Mouse (Mus musculus) urinary bladder, postnatal 0 days (tissue): Measurements from ENCODE around the gene Tcirg1. TPM values are rescaled to one million over a fixed set of nuclear protein-coding genes. Genes with fewer than 3 reads are reported as not detected.

Source experiments
- polyA plus RNA-seq: library from polyadenylated mRNA; unstranded; fragments of >200 nt; fragmentation: Nextera tagmentation; extraction: Ambion mirVana; gene quantifications from 2 replicates; pipeline ENCODE4 v1.2.1, GENCODE M21; 2015

Gene Tcirg1
- polyA plus RNA-seq: 18.2 and 23.2 TPM in 2 replicates

DNA sequence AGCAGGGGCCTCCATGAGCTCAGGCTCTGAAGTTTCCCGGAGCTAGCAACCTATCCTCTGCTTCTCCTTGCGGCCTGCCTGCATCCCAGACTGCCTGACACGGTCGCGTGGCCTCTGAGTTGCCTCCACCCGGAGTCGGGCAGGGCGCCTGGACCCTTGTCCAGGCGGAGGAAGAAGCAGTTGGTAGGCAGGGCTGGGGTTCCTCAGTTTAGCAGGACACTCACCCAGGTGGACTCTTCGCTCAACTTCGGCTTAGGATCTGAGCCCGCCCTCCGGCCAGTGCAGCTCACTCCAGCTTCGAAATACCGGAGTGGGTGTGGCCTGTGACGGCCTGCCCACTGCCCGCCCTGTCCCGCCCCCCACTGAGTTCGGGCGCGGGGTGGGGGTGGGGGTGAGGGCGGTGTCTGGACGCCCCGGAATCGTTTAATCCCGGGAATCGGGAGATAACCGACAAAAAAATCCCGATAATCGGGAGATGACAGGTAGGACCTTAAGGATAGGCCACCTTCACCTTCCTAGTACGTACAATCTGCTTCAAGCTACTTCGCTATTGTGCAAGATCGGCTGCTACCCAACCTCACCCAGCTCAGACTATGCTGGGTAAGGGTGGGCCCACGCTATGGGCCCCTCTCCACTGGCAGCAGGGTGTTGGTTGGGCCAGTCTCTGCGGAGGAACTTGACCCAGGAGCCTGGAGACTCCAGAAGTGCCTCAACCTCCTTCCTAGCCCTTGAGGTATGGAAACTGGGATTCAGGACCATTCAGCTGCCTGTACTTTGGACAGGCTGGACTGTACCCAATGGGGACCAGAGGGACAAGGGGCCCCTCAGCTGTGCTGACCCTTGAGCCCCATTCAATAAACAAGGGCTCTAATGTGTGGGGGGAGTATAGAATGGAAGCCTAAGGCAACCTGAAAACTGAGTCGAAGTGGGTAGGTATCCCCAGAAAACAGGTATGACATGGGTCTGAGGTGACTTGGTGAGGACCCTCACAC is at the start of gene Tcirg1:
Gene Tcirg1 (minus strand): TSS at position 339 of the 992 bp plus-strand sequence.

DNA sequence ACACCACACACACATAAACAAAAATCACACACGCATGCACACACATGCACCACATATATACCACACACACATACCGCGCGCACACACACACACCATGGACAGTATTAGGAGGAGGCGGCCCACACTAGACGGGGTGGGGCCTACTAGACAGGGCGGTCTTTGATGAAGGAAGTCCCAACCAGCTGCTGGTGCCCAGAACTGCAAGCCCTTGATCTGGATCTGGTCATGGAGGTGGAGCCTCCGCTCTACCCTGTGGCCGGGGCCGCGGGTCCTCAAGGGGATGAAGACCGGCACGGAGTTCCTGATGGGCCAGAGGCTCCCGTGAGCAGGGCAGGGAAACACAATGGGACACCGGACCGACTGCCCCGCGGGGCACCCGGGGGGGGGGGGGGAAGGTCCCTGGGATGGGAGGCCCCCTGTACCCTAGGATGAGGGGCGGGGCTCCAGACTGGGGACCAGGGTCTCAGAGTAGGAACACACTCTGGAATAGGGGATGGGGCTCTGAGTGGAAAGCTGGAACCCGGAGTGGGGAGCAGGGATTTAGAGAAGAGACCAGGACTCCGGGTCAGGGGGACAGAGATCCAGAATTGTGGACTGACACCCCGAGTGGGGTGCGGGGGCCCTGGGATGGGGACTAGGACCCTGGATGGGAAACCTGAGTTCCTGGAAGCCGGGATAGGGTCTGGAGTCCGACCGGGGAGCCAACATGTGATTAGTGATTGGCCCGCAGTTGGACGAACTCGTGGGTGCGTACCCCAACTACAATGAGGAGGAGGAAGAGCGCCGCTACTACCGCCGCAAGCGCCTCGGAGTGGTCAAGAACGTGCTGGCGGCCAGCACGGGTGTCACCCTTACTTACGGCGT is 28.3 kb upstream of the Tcirg1 start, which contains the start of gene Unc93b1:
Gene Unc93b1 (plus strand): TSS at position 155 of the 864 bp plus-strand sequence.

DNA sequence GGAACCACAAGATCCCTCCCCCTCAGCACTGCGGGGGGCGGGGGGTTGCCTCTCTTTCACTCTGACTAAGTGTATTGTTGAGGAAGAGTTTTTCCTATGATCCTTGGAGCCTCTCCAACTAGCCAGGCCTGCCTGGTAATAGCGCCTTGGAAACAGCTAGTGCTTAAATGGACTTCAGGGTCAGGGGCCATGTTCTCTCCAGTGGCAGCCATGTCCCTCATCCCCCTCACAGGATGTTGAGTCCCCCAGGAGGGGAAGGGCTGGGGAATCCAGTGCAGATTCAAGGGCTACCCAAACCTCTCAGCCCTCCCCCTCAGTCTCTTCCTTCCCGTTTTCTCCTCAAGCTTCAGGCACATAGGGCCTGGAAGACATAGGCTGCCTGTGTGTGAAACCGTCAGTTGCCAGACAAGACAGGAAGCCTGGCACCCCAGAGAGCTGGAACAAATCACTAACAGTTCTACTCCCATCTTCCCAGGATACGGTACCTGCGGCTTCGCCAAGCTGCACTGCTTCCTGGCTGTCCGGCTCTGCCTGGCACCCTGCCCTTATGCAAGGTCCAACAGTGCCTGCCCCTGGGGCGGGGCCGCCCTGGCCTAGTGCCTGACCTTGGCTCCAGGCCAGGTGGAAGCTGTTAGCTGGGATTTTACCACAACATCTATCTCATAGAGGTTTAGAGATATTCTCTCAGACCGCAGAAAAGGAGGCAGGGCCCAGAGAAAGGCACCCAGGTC is 22.4 kb upstream of the Tcirg1 start, which contains the start of gene Aldh3b1:
Gene Aldh3b1 (minus strand): TSS at position 598 of the 731 bp plus-strand sequence.

DNA sequence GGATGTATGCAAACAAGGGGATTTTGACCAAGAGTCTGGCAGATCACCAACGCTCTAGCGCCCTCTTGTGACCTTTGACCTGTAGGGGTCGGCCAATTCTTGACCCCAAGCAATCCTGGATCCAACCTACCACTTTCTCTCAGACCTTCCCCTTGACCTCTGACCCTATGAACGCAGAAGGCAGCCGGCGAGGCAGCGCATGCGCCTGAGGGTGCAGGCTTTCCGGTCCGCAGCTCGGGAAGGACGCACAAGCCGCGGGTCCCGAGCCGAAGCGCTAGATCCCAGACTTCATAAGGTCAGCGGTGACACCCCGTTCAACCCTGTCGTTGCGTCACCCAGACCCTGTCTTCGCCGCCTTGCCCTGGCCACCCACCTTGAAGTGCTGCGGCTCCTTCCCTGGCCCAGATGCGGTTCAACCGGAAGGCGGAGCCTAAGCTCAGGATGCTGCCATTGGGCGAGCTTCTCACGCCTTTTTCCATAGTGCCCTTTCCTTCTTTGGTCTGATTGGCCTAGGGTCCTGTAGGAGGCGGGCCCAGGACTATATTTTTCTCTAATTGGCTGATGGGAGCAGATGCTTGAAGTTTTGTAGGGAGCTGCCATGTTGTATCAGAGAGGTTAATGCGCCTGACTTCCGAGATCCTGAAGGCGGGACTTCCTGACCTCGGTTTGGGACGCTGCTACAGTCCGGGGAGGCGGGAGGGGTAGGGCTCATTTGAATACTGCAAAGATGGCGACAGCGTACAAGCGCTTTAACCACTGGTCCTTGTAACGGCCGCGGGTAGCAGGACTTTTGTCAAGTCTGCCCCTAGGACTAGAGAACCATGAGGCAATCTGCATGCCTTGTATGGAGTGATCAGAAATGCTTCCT is 5.6 kb upstream of the Tcirg1 start, which contains the start of gene Ndufs8:
Gene Ndufs8 (minus strand): TSS at position 438 of the 868 bp plus-strand sequence.

DNA sequence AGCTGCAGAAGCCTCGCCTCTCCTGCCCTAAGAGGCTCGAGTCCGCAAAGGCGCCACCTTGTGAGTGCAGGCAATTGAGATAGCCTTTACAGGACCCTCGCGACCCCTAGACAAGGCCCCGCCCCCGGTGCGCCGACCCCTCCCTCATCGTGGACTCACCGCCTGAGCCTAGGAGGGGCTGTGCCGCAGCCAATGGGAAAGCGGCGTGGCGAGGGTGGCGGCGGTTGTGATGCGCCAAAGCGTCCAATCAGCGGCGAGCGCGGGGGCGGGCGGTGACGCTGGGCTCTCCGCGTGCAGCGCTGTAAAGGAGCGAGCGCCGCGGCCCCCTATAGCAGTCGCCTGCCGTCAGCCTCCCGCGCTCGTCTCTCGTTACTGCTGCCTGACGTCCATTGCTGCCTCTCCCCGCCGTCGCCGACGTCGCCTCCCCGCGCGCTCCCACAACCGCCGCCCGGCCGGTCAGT is 55.4 kb downstream of the Tcirg1 start, which contains the start of gene Chka:
Gene Chka (plus strand): TSS at position 272 of the 461 bp plus-strand sequence.

Other genes starting within 250 kb of the Tcirg1 start
- 2.0 and 2.1 TPM in 2 replicates for gene Lrp5, start 220.6 kb downstream of the Tcirg1 start, polyA plus RNA-seq
- 37.1 and 48.3 TPM in 2 replicates for gene 1810055G02Rik, start 198.8 kb downstream of the Tcirg1 start, polyA plus RNA-seq
- gene Kmt5b, start 139.7 kb downstream of the Tcirg1 start, polyA plus RNA-seq: 14.4 and 15.2 TPM in 2 replicates
- 21.8 and 25.8 TPM in 2 replicates for gene Chka, start 55.4 kb downstream of the Tcirg1 start, polyA plus RNA-seq
- 279 and 309 TPM in 2 replicates for gene Ndufs8, start 5.6 kb upstream of the Tcirg1 start, polyA plus RNA-seq
- 3.3 and 8.6 TPM in 2 replicates for gene Aldh3b1, start 22.7 kb upstream of the Tcirg1 start, polyA plus RNA-seq
- gene Unc93b1, start 28.1 kb upstream of the Tcirg1 start, polyA plus RNA-seq: 21.7 and 32.0 TPM in 2 replicates
- 0.29 and 0.30 TPM in 2 replicates for gene Aldh3b3, start 51.5 kb upstream of the Tcirg1 start, polyA plus RNA-seq
- 122 and 144 TPM in 2 replicates for gene Aldh3b2, start 65.2 kb upstream of the Tcirg1 start, polyA plus RNA-seq
- 6.1 and 7.0 TPM in 2 replicates for gene Acy3, start 79.4 kb upstream of the Tcirg1 start, polyA plus RNA-seq
- gene Tbx10, start 85.6 kb upstream of the Tcirg1 start, polyA plus RNA-seq: 0.11 TPM in 1 of 2 replicates, not detected in the other
- 29.1 and 36.0 TPM in 2 replicates for gene Nudt8, start 93.4 kb upstream of the Tcirg1 start, polyA plus RNA-seq
- gene Gm49405, start 93.5 kb upstream of the Tcirg1 start, polyA plus RNA-seq: 0.82 and 1.3 TPM in 2 replicates
- 1.5 and 2.1 TPM in 2 replicates for gene Doc2g, start 96.2 kb upstream of the Tcirg1 start, polyA plus RNA-seq
- 170 and 175 TPM in 2 replicates for gene Ndufv1, start 105.7 kb upstream of the Tcirg1 start, polyA plus RNA-seq
- 432 and 441 TPM in 2 replicates for gene Gstp1, start 130.9 kb upstream of the Tcirg1 start, polyA plus RNA-seq
- 21.6 and 25.1 TPM in 2 replicates for gene Gstp2, start 138.9 kb upstream of the Tcirg1 start, polyA plus RNA-seq
- 0.33 and 0.52 TPM in 2 replicates for gene Gstp3, start 152.4 kb upstream of the Tcirg1 start, polyA plus RNA-seq
- not detected in 2 replicates for gene Cabp2, start 174.4 kb upstream of the Tcirg1 start, polyA plus RNA-seq
- 75.9 and 93.8 TPM in 2 replicates for gene Cdk2ap2, start 190.0 kb upstream of the Tcirg1 start, polyA plus RNA-seq
- 10.2 and 13.2 TPM in 2 replicates for gene Pitpnm1, start 192.9 kb upstream of the Tcirg1 start, polyA plus RNA-seq
- 76.9 and 77.9 TPM in 2 replicates for gene Aip, start 218.7 kb upstream of the Tcirg1 start, polyA plus RNA-seq
- gene Gpr152, start 232.7 kb upstream of the Tcirg1 start, polyA plus RNA-seq: not detected in 2 replicates
- gene Cabp4, start 236.9 kb upstream of the Tcirg1 start, polyA plus RNA-seq: 0.28 and 0.41 TPM in 2 replicates
- gene Coro1b, start 241.5 kb upstream of the Tcirg1 start, polyA plus RNA-seq: 130 and 133 TPM in 2 replicates
- gene Ptprcap, start 246.5 kb upstream of the Tcirg1 start, polyA plus RNA-seq: 0.54 and 0.65 TPM in 2 replicates